Mouse (Mus musculus) liver, adult (tissue): Measurements from ENCODE around the gene Cul4a.

Source experiments
- GATA4 ChIP-seq: IDR thresholded peaks from 2 replicates; pipeline ENCODE4 v1.6.1; 2014; ENCODE audit warnings: mild to moderate bottlenecking, low read length; ENCODE audit not compliant: insufficient replicate concordance

Gene Cul4a

DNA sequence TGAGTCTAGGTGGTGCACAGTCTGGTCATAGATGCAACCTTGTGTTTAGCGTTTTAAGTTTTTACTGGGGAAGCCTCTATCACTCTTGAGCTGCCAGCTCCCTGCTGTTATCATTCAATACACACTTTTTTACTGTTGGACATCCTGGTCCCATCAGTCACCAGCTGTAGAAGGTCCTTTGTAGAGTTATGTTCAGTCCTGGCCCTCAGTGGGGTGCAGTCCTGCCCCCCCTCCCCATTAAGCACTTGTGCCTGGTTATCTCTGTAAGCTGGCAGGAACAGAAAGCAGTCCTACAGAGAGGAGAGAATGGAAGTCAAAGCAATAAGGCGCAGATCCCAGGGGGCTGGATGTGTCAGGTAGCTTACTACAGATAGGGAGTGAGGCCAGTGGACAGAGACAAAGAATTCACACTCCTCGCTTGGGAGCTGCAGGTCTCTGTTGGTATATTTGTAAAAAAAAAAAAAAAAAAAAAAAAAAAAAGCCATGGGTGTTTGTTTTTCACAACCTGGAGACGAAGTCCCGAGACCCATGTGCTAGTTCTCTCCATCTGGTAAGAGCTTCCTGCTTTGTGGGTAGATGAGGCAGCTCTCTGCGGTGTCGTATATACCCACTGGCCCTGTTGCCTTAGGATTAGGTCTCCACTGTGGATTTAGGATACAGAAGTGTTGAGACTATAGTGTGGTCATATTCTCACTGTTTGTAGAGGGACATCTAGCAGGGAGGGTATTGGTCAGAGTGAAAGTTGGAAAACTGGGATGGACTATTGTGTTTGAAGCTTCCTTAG, 15.7 kb downstream of the Cul4a start:
- TF ChIP-seq GATA4, result no peak

GRCm38 (mm10) chr8:13122887-13123421, 17.5 kb downstream of the Cul4a start:
- TF ChIP-seq GATA4, result no peak

GRCm38 (mm10) chr8:13124897-13125296, 19.5 kb downstream of the Cul4a start:
- no peak for TF ChIP-seq GATA4

DNA sequence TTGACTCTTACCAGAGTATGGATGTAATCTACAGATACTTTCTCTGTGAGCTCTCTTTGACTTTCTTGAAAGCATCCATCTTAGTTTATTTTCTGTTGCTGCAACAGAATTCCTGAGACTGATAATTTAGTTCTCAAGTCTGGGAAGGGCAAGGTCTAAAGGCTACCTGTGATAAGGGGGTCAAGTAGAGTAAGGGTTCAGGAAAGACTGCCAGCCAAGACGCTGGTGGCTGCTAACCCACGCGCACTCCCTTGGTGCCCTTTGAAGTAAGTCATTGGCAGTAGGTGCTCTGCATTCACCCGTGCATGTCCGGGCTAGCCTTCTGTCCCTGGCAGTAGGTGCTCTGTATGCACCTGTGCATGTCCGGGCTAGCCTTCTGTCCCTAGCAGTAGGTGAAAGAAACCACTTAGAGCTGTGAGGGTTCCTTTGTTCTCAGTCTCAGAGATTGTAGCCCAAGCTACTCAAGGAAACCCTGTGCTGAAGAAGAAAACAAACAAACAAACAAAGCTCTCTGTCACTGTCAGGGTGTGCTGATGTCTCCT, 34.3 kb downstream of the Cul4a start:
- TF ChIP-seq GATA4, result no peak

DNA sequence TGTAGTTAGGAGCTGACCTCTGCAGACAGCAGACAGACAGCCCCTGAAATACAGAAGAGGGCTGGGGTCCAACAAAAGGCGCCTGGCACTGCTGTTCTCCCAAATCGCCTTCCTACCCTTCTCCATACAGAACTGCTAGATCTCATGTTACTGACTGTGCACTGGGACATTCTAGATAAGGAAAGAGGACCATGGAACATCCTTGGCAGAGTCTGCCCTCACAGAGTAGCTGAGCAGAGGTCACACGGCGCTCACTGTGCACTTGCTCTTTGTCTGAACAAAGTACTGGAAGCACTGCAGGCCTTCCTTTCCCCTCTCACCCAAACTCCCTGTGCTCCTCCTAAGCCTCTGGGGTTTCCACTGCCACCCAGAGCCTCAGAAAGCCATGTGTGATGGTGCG, 36.3 kb downstream of the Cul4a start:
- TF ChIP-seq GATA4, result no peak

DNA sequence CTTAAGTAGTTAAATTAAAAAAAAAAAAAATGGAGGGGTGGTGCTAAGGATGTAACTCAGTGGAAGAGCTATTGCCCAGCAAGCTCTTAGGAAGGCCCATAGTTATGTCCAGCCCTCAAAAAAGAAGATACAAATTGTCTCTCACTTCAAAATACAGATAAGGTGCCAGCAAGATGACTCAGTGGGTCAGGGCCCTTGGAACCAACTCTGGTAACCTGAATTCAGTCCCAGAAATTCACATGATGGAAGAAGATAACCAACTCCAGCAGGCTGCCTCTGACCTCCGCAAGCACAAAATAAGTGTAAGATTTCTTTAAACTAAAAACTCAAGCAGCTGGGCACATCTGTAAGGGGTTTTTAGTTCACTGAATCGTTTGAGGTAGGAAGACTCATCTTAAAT, 43.1 kb downstream of the Cul4a start:
- TF ChIP-seq GATA4, result no peak

GRCm38 (mm10) chr8:13149287-13149686, 43.9 kb downstream of the Cul4a start:
- no peak for TF ChIP-seq GATA4

DNA sequence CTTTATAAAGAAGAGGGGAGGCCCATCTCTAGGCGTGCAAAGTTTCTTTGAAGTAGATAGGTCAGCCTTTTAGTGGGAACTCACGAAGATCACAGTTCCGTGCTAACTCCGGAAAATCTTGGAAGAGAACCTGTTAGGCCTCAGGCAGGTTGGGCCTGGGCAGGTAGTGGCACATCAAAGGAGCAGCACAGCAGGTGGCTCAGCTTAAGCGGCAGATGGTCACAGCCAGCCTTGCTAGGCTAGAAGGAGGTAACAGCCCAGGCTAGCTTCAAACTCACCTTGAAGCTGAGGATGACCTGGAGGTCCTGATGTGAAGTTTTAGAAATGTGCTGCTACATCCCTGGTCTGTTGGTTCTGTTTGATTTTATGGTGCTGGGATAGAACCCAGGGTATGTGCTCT, 44.4 kb downstream of the Cul4a start:
- TF ChIP-seq GATA4, result no peak

DNA sequence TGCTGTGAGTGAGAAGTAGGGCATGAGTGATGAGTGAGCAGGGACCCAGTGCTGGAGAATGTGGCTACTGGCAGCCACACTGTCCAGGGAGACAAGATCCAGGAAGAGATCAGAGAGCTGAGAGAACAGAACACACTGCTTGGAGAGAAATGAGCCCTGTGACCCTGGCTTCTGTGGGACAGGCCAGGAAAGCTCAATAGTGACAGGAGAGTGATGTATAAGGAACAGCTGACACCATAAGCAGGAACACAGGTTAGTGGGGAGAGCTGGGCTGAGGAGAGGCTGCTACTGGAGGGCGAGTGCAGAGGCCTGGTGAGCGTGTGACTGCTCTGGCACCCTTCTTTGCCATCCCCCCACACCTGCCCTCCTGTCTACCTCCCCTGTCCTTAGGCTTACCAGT, 45.5 kb downstream of the Cul4a start:
- TF ChIP-seq GATA4, result no peak

- TF ChIP-seq GATA4, result no peak
These were observed 48.7 kb downstream of the Cul4a start for GRCm38 (mm10) chr8:13154099-13154498.

- TF ChIP-seq GATA4, result no peak
These were observed 49.9 kb downstream of the Cul4a start for GRCm38 (mm10) chr8:13155358-13155757.

GRCm38 (mm10) chr8:13156327-13157097, 51.1 kb downstream of the Cul4a start:
- no peak for TF ChIP-seq GATA4

- no peak for TF ChIP-seq GATA4
These were observed 53.4 kb downstream of the Cul4a start, which contains the start of gene Lamp1 for GRCm38 (mm10) chr8:13158718-13159376. Lamp1 (plus strand) TSS chr8:13159161.

GRCm38 (mm10) chr8:13159377-13159881, 54.0 kb downstream of the Cul4a start:
- TF ChIP-seq GATA4, result no peak

DNA sequence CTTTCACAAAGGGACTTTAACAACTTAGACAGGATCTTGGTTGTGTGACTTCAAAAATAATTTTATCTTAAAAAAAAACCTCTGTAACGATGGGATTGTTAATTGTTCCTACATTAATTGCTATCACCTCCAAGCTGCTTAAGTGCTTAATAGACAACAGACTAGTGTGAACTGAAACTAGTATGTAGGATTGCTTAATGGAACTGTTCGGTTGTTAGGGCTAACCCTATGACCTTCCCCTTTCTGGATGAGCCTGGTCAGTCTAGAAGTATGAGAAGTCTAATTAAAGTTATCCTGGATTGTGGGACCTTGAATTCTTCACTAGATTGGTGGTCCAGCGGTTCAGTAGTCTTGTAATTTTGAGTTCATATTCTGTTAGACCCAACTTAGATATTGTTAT, 55.3 kb downstream of the Cul4a start:
- TF ChIP-seq GATA4, result no peak

DNA sequence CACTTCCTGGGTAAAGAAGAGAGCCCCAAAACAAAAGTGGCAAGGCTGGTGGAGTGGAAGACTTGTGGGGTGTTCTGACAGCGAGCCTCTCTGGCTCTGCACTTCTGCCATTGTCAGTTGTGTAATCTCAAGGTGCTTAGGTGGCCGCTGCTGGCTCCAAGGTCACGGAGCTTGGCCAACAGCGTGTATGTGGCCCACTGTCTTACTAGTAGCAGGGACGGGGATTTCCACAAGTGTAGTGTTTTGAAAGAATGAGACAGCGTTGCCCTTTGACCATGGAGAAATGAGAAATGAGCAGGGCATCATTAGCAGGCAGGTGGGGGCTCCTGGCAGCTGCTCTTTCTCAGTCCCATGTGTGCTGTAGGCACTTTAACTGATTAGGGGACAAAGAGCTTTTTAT, 56.7 kb downstream of the Cul4a start:
- TF ChIP-seq GATA4, result no peak

GRCm38 (mm10) chr8:13163563-13163962, 58.1 kb downstream of the Cul4a start:
- peak; percentile 98 for TF ChIP-seq GATA4
